Mouse (Mus musculus) spleen, adult 2 months (tissue): ENCODE results near the gene Zc3hav1l. TPM values are rescaled to one million over a fixed set of nuclear protein-coding genes. Genes with fewer than 3 reads are reported as not detected.
A peak's percentile ranks its signal among the peaks of the same experiment; 100 is the strongest.

ENCODE experiments used
- DNase-seq, 2 experiments: peaks; one replicate each; pipeline versions ENCODE4 v3.0.0 to v3.0.0-alpha.2; 2012 to 2021; ENCODE audit warnings: low spot score in 2 of 2, low read depth in 1 of 2
- H3K27ac ChIP-seq: fragments of 200-500 bp; 2 replicates; pipeline ENCODE4 v1.5.1; 2012; ENCODE audit warnings: low read length, inconsistent platforms; ENCODE audit not compliant: insufficient read depth
- H3K27me3 ChIP-seq: fragments of 200-500 bp; 2 replicates; pipeline ENCODE4 v1.6.1; 2012; ENCODE audit warnings: mild to moderate bottlenecking, moderate library complexity, low read length, inconsistent platforms; ENCODE audit not compliant: control insufficient read depth, insufficient read depth
- H3K36me3 ChIP-seq: fragments of 200-500 bp; 2 replicates; pipeline ENCODE4 v1.6.1; 2012; ENCODE audit warnings: mild to moderate bottlenecking, low read length, inconsistent platforms; ENCODE audit not compliant: control insufficient read depth, insufficient read depth
- H3K4me1 ChIP-seq: fragments of 200-500 bp; 2 replicates; pipeline ENCODE4 v1.6.1; 2011; ENCODE audit warnings: inconsistent platforms; ENCODE audit not compliant: control insufficient read depth, insufficient read depth, insufficient read length
- H3K4me3 ChIP-seq: fragments of 200-500 bp; 2 replicates; pipeline ENCODE4 v1.5.1; 2011; ENCODE audit warnings: mild to moderate bottlenecking, inconsistent platforms; ENCODE audit not compliant: insufficient read depth, insufficient read length; ENCODE audit errors: extremely low read depth
- CTCF ChIP-seq: fragments of 200-500 bp; IDR thresholded peaks from 2 replicates; pipeline ENCODE4 v1.5.1; 2011; ENCODE audit warnings: mild to moderate bottlenecking, inconsistent platforms; ENCODE audit not compliant: insufficient read depth, insufficient read length, insufficient replicate concordance; ENCODE audit errors: extremely low read depth
- POLR2A ChIP-seq: fragments of 200-500 bp; IDR thresholded peaks from 2 replicates; pipeline ENCODE4 v1.6.1; 2011; ENCODE audit warnings: low read depth, low read length, inconsistent platforms
- WGBS: fragments of 180-500 bp; shearing (Covaris S2); methylation state at CpG from one replicate; pipeline ENCODE4 v1.1.7; 2018; 5-methylcytosine and 5-hydroxymethylcytosine counted together
- polyA plus RNA-seq: library from polyadenylated mRNA; depleted of rRNA; stranded (reverse); fragments of >200 nt; gene quantifications from 2 replicates; pipeline ENCODE4 v1.2.3, GENCODE M21; 2012

Zc3hav1l gene
- polyA plus RNA-seq, 1 experiment: 1.5 TPM

DNA sequence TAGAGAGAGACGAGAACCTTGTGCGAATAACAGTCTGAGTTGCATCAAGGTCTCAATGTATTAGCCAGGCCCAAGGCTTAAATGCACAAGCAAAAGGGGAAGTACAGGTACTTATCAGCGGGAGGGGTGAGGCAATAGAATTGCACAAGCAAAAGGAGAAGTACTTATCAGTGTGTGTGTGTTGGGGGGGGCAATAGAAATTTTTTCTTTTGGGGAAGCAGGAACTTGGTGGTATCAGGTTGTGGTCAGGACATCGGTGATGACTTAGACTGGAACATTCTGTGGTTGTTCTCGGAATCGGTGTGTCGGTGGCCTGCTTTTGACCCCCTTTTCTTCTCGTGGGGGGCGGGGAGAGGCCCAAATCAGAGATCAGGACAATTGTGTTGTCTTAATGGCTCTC lies 21.6 kb upstream of the Zc3hav1l start:
- H3K27me3 ChIP-seq: no peaks in the 10 kb centered on the region
- H3K27ac ChIP-seq: no peak overlapping the region
- no peak overlapping the region for H3K4me3 ChIP-seq
- TF ChIP-seq POLR2A: no peak
- no peak for TF ChIP-seq CTCF
- no peaks in the 10 kb centered on the region for H3K4me1 ChIP-seq
- peak in 1 of 2 experiments; percentile 37 for DNase-seq
- peaks cover 74% of the 10 kb centered on the region for H3K36me3 ChIP-seq
- WGBS: 80% methylated on average over 9 of the region's 9 CpGs

DNA sequence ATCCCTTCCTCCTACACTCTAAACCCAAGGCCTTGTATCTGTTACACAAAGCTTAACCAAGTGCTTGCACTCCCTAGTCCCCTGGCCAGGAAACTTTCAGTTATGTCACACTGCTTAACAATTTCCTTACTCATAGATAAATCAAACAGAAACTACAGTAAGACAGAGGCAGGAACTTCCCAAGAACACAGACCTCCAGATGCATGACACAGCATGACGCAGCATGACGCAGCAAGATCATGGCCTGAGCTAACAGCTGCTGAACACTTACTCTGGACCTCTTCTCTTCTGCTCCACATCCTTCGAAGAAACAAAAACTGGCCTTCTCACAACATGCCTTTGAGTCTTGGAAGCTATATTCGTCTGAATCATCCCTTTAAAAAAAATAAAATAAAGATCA lies 17.0 kb upstream of the Zc3hav1l start:
- no peaks in the 10 kb centered on the region for H3K4me1 ChIP-seq
- H3K27ac ChIP-seq: no peak overlapping the region
- DNase-seq: no peak
- TF ChIP-seq POLR2A: no peak
- TF ChIP-seq CTCF: no peak
- H3K36me3 ChIP-seq: peaks cover 64% of the 10 kb centered on the region
- H3K4me3 ChIP-seq: no peak overlapping the region
- 88% methylated on average over 4 of the region's 4 CpGs for WGBS
- no peaks in the 10 kb centered on the region for H3K27me3 ChIP-seq

DNA sequence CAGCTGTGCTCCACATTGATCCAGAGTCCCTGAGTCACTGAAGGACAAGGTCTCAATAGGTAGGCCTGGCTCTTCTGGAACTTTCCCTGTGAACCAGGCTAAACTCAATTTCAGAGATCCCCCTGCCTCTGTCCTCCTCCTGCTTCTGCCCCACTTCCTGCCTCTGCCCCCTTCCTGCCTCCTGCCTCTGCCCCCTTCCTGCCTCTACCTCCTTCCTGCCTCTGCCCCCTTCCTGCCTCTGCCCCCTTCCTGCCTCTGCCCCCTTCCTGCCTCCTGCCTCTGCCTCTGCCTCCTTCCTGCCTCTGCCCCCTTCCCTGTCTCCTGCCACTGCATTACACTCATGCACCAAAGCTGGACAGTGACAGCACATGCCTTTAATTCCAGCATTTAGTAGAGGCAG lies 10.7 kb upstream of the Zc3hav1l start:
- H3K4me3 ChIP-seq: no peak overlapping the region
- TF ChIP-seq POLR2A (no peak), CTCF (no peak)
- no peak for DNase-seq
- peaks cover 4% of the 10 kb centered on the region; the same call in 1 of the 2 replicates for H3K4me1 ChIP-seq
- H3K36me3 ChIP-seq: peaks cover 66% of the 10 kb centered on the region
- peak overlapping the region; percentile 12; the same call in 1 of the 2 replicates for H3K27ac ChIP-seq
- no peaks in the 10 kb centered on the region for H3K27me3 ChIP-seq

DNA sequence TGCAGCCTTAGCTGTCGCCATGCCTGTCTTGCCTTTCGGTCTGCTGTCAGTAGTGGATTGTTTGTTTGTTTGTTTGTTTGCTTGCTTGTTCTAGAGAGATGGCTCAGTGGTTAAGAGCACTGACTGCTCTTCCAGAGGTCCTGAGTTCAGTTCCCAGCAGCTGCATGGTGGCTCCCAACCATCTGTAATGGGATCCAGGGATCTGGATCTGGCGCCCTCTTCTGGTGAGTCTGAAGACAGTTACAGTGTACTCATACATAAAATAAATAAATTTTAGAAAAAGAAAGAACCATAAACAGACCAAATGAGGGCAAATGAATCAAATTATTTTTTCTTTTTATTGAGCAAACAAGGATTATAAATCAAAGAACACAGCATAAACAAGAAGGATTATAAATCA lies 5.9 kb upstream of the Zc3hav1l start:
- H3K36me3 ChIP-seq: peaks cover 38% of the 10 kb centered on the region
- DNase-seq: peak in 1 of 2 experiments; percentile 15
- TF ChIP-seq CTCF: no peak
- no peak for TF ChIP-seq POLR2A
- H3K4me3 ChIP-seq: no peak overlapping the region
- no peak overlapping the region for H3K27ac ChIP-seq
- WGBS: 89% methylated on average over 3 of the region's 3 CpGs
- peaks cover 4% of the 10 kb centered on the region; the same call in 1 of the 2 replicates for H3K4me1 ChIP-seq
- no peaks in the 10 kb centered on the region for H3K27me3 ChIP-seq

DNA sequence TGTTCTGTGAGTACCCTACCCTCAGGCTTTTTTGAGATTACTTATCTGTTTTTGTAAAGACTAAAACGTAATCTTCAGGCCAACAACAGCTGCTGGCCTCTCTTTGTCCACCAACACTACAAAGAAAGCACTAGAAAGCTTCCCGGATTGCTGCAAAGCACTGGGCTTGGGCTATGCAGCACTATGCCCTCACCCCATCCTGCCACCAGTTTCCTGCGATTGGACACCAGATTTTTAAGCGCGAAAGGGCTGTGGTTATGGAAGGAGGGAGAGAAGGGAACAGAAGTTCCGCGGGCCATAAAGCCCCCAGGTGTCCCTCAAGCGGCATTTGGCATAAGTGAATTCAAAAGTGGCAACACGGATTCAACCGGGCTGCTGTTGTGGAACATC lies 818 bp downstream of the Zc3hav1l start:
- no peak for TF ChIP-seq CTCF
- no peak for TF ChIP-seq POLR2A

DNA sequence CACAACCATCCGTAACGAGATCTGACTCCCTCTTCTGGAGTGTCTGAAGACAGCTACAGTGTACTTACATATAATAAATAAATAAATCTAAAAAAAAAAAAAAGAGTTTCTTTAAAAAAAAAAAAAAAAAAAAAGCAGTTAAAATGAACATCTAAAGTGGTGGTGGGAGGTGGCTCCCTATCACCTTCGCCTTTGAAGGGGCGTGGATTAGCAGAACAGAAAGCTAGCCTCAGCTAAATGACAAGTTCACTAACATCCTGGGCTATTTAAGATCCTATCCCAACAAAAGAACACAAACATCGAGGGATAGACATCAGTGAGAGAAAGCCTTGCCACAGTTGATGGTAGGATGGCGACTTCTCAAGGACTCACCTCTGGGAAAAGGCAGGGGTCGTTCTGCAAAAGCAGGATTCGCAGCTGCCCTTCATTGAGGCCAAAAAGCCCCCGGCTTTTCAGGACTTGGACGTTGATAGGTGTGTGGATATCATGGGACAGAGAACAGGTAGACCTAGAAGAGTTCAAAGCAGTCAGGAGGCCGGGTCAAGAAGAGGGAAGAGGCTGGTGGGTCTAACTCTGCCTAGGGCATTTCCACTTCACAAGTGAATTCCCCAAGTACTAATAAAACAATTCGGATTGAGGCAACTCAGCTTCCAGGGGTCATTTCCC lies 1.3 kb downstream of the Zc3hav1l start:
- H3K27me3 ChIP-seq: peaks cover 2% of the 10 kb centered on the region; the same call in 1 of the 2 replicates
- H3K4me3 ChIP-seq: no peak overlapping the region
- no peaks in the 10 kb centered on the region for H3K36me3 ChIP-seq
- WGBS: 70% methylated on average over 12 of the region's 12 CpGs
- no peak for DNase-seq
- H3K27ac ChIP-seq: no peak overlapping the region
- H3K4me1 ChIP-seq: peaks cover 10% of the 10 kb centered on the region; the same call in 1 of the 2 replicates
- no peak for TF ChIP-seq POLR2A
- TF ChIP-seq CTCF: no peak

More for the DNA sequence above, 818 bp downstream of the Zc3hav1l start:
- H3K27me3 ChIP-seq: peaks cover 2% of the 10 kb centered on the region; the same call in 1 of the 2 replicates
- DNase-seq: no peak
- 3% methylated on average over 10 of the region's 10 CpGs for WGBS
- H3K27ac ChIP-seq: no peak overlapping the region
- no peaks in the 10 kb centered on the region for H3K36me3 ChIP-seq
- peak overlapping the region; percentile 58; the same call in 1 of the 2 replicates for H3K4me3 ChIP-seq
- peaks cover 10% of the 10 kb centered on the region; the same call in 1 of the 2 replicates for H3K4me1 ChIP-seq

DNA sequence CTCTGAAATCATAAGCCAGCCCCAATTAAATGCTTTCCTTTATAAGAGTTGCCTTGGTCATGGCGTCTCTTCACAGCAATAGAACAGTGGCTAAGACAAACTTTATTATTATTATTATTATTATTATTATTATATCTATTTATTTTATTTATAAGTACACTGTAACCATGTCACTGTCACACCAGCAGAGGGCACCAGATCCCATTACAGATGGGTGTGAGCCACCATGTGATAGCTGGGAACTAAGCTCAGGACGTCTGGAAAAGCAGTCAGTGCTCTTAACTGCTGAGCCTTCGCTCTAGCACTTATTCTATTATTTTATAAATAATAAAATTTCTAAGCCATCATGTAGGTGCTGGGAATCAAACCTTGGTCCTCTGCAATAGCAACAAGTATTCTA lies 5.4 kb downstream of the Zc3hav1l start:
- TF ChIP-seq CTCF (no peak), POLR2A (no peak)
- no peak for DNase-seq
- Histone ChIP-seq H3K27ac (no peak overlapping the region), H3K27me3 (peaks cover under 1% of the 10 kb centered on the region; the same call in 1 of the 2 replicates), H3K36me3 (no peaks in the 10 kb centered on the region), H3K4me1 (peaks cover 5% of the 10 kb centered on the region; the same call in 1 of the 2 replicates), H3K4me3 (no peak overlapping the region)
- 87% methylated on average over 3 of the region's 3 CpGs for WGBS
